Mouse (Mus musculus): ENCODE data around the gene Poldip2. TPM values are rescaled to one million over a fixed set of nuclear protein-coding genes. Genes with fewer than 3 reads are reported as not detected.

Gene Poldip2
- 88.3 and 88.5 TPM in 2 replicates for total RNA-seq (2012; rRNA removed)

DNA sequence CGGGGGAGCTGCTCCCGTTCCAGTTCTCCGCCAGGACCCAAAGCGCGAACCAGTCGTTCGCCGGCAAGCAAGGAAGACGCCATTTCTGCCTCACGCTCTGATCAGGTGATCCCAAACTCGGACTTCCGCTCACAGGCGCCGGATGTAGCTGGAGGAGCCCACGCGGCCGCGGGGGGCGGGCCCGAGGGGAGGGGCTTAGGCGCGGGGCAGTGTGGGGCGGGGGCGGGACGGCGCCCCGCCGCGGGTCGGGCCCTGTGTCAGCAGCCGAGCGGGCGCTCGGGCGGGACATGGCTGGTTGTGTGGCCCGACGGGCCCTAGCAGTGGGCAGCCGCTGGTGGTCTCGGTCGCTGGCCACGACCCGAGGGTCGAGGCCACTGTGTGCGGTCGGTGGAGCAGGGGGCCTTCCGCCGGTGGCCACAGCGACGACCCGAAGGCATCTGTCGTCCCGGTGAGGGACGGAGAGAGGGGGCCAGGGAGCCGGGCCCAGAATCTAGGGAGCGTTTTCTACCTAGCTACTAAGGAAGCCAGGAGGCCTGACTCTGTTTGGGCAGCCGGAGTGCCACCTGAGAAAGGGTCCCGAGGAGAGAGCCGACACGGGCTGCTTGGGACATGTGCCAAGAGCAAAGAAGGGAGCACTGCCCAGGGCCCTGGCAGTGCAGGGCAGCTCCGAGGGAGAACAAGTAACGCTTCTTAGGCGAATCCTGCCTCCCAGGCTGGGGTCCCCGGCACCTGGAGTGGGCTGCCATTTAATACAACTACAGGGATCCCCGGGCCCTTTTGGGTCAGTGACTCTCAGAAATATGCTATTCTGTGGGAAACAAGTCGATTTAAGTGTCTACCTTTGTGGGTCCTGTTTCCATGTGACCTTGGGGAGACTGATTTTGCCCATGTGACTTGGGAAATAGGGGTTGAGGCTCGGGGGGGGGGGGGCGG, at the start of gene Poldip2, which contains the start of gene Tmem199:
TSS of gene Poldip2 (plus strand) at position 169 of the 933 bp plus-strand sequence.
TSS of gene Tmem199 (minus strand) at position 148 of the 933 bp plus-strand sequence.
- peak within 1 kb of the TSS; percentile 82 to 93 for H3K4me3 ChIP-seq (ENCODE audit: insufficient read depth in 1 of 2, low read depth in 1 of 2, low read length in 2 of 2, poor library complexity in 1 of 2, severe bottlenecking in 1 of 2)
- in situ Hi-C loops (cut with MboI; ENCODE audit: low sequenced_read_pairs in 2 of 2, unreplicated experiment in 2 of 2) = no loop called here
- peaks cover 33% of the 10 kb centered on the region for H3K36me3 ChIP-seq (ENCODE audit: control insufficient read depth, insufficient read depth, low read length, poor library complexity, severe bottlenecking)
- H3K9ac ChIP-seq (ENCODE audit: insufficient read depth, low read depth, low read length, poor library complexity, severe bottlenecking) = peak within 1 kb of the TSS; percentile 99
- DNase-seq (ENCODE audit: low read depth, low spot score) = peak; percentile 89
- TF ChIP-seq MAFK (IDR thresholded peaks at IDR 0.05; ENCODE audit: insufficient read depth, low read depth, low read length) = no peak
- peak; percentile 78 for TF ChIP-seq HCFC1 (IDR thresholded peaks at IDR 0.05; ENCODE audit: borderline replicate concordance, insufficient read depth, low read length)
- H3K27ac ChIP-seq (ENCODE audit: insufficient read depth, low read depth, low read length, poor library complexity, severe bottlenecking) = peak within 1 kb of the TSS; percentile 70
- H3K9me3 ChIP-seq (ENCODE audit: control insufficient read depth, insufficient read depth, low read depth, low read length) = no peaks in the 10 kb centered on the region
- peaks cover 0 to 8% of the 10 kb centered on the region in 2 experiments; a peak in 2 of 4 replicates for H3K4me1 ChIP-seq (ENCODE audit: control insufficient read depth in 2 of 2, insufficient read depth in 2 of 2, low read length in 2 of 2, poor library complexity in 1 of 2)

GRCm38 (mm10) chr11:78462669-78463068, 49.3 kb upstream of the Poldip2 start:
- DNase-seq (ENCODE audit: low read depth, low spot score) = no peak
- Histone ChIP-seq H3K9me3 (ENCODE audit: control insufficient read depth, insufficient read depth, low read depth, low read length) (no peaks in the 10 kb centered on the region), H3K4me1 (ENCODE audit: control insufficient read depth in 2 of 2, insufficient read depth in 2 of 2, low read length in 2 of 2, poor library complexity in 1 of 2) (peaks cover 0 to 20% of the 10 kb centered on the region in 2 experiments; a peak in 2 of 4 replicates), H3K27ac (ENCODE audit: insufficient read depth, low read depth, low read length, poor library complexity, severe bottlenecking) (no peak overlapping the region), H3K9ac (ENCODE audit: insufficient read depth, low read depth, low read length, poor library complexity, severe bottlenecking) (no peak overlapping the region), H3K36me3 (ENCODE audit: control insufficient read depth, insufficient read depth, low read length, poor library complexity, severe bottlenecking) (no peaks in the 10 kb centered on the region), H3K4me3 (ENCODE audit: insufficient read depth in 1 of 2, low read depth in 1 of 2, low read length in 2 of 2, poor library complexity in 1 of 2, severe bottlenecking in 1 of 2) (no peak overlapping the region)
- TF ChIP-seq MAFK (IDR thresholded peaks at IDR 0.05; ENCODE audit: insufficient read depth, low read depth, low read length) = no peak
- TF ChIP-seq HCFC1 (IDR thresholded peaks at IDR 0.05; ENCODE audit: borderline replicate concordance, insufficient read depth, low read length) = no peak
- no peak for TF ChIP-seq ZNF384 (IDR thresholded peaks at IDR 0.05; ENCODE audit: low read depth, low read length)
- TF ChIP-seq ZC3H11A (IDR thresholded peaks at IDR 0.05; ENCODE audit: borderline replicate concordance, low read depth, low read length) = no peak
- no peak for TF ChIP-seq CHD2 (IDR thresholded peaks at IDR 0.05; ENCODE audit: low read depth, low read length)
- in situ Hi-C loops (cut with MboI; ENCODE audit: low sequenced_read_pairs in 2 of 2, unreplicated experiment in 2 of 2) = no loop called here

DNA sequence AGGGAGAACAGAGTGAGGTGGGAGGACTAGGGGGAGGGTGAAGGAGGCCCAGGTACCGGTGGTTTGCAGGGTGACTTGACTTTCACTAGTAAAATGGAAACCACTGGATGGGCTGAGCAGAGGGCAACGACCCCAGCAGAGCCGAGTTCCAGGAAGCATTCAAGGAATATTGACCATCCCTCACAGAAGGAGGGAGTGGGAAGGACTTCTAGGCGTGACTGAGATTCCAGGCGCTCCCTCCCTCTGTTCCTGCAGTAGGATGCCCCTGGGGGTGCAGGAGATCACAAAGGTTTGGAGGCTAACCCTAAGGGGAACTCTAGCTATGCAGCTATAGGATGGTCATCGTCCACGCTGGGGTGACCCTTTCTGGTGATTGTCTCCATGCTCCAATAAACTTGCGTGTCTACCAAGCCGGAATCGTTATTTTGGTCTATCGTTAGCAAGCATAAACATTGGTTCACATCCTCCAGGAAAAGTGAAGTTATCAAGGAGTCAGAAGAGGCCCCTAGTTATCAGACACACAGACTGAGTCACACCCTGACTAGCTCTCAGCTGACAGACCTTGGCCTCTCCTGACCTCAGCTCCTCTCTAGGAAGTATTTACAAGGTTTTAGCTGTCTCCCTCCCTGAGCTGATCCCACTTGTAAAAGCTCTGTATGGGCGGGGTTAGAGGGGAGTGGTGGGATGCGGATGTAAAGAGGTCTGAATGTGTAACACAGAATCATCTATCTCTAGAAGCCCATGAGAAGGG, 48.5 kb upstream of the Poldip2 start:
- Histone ChIP-seq H3K36me3 (ENCODE audit: control insufficient read depth, insufficient read depth, low read length, poor library complexity, severe bottlenecking) (no peaks in the 10 kb centered on the region), H3K27ac (ENCODE audit: insufficient read depth, low read depth, low read length, poor library complexity, severe bottlenecking) (no peak overlapping the region), H3K4me1 (ENCODE audit: control insufficient read depth in 2 of 2, insufficient read depth in 2 of 2, low read length in 2 of 2, poor library complexity in 1 of 2) (peaks cover 0 to 20% of the 10 kb centered on the region in 2 experiments; a peak in 2 of 4 replicates), H3K9ac (ENCODE audit: insufficient read depth, low read depth, low read length, poor library complexity, severe bottlenecking) (no peak overlapping the region), H3K4me3 (ENCODE audit: insufficient read depth in 1 of 2, low read depth in 1 of 2, low read length in 2 of 2, poor library complexity in 1 of 2, severe bottlenecking in 1 of 2) (no peak overlapping the region), H3K9me3 (ENCODE audit: control insufficient read depth, insufficient read depth, low read depth, low read length) (no peaks in the 10 kb centered on the region)
- no peak for DNase-seq (ENCODE audit: low read depth, low spot score)
- in situ Hi-C loops (cut with MboI; ENCODE audit: low sequenced_read_pairs in 2 of 2, unreplicated experiment in 2 of 2) = no loop called here
- TF ChIP-seq HCFC1 (IDR thresholded peaks at IDR 0.05; ENCODE audit: borderline replicate concordance, insufficient read depth, low read length) (no peak), ZNF384 (IDR thresholded peaks at IDR 0.05; ENCODE audit: low read depth, low read length) (no peak), MAFK (IDR thresholded peaks at IDR 0.05; ENCODE audit: insufficient read depth, low read depth, low read length) (no peak), ZC3H11A (IDR thresholded peaks at IDR 0.05; ENCODE audit: borderline replicate concordance, low read depth, low read length) (no peak), CHD2 (IDR thresholded peaks at IDR 0.05; ENCODE audit: low read depth, low read length) (no peak)

GRCm38 (mm10) chr11:78465116-78465515, 46.9 kb upstream of the Poldip2 start:
- Histone ChIP-seq H3K4me3 (ENCODE audit: insufficient read depth in 1 of 2, low read depth in 1 of 2, low read length in 2 of 2, poor library complexity in 1 of 2, severe bottlenecking in 1 of 2) (peak overlapping the region in 1 of 2 experiments; percentile 92; a peak in 2 of 4 replicates), H3K36me3 (ENCODE audit: control insufficient read depth, insufficient read depth, low read length, poor library complexity, severe bottlenecking) (no peaks in the 10 kb centered on the region), H3K4me1 (ENCODE audit: control insufficient read depth in 2 of 2, insufficient read depth in 2 of 2, low read length in 2 of 2, poor library complexity in 1 of 2) (peaks cover 0 to 20% of the 10 kb centered on the region in 2 experiments; a peak in 2 of 4 replicates), H3K9ac (ENCODE audit: insufficient read depth, low read depth, low read length, poor library complexity, severe bottlenecking) (0 out of 2 replicates have a peak overlapping the region, but pooled peaks have one; percentile 7), H3K9me3 (ENCODE audit: control insufficient read depth, insufficient read depth, low read depth, low read length) (no peaks in the 10 kb centered on the region), H3K27ac (ENCODE audit: insufficient read depth, low read depth, low read length, poor library complexity, severe bottlenecking) (no peak overlapping the region)
- in situ Hi-C loops (cut with MboI; ENCODE audit: low sequenced_read_pairs in 2 of 2, unreplicated experiment in 2 of 2) = no loop called here
- DNase-seq (ENCODE audit: low read depth, low spot score) = no peak
- TF ChIP-seq ZNF384 (IDR thresholded peaks at IDR 0.05; ENCODE audit: low read depth, low read length) (no peak), CHD2 (IDR thresholded peaks at IDR 0.05; ENCODE audit: low read depth, low read length) (no peak), HCFC1 (IDR thresholded peaks at IDR 0.05; ENCODE audit: borderline replicate concordance, insufficient read depth, low read length) (no peak), ZC3H11A (IDR thresholded peaks at IDR 0.05; ENCODE audit: borderline replicate concordance, low read depth, low read length) (no peak), MAFK (IDR thresholded peaks at IDR 0.05; ENCODE audit: insufficient read depth, low read depth, low read length) (no peak)

All from ES-E14 (cell line).